Mouse (Mus musculus) liver, embryonic 13.5 days (tissue): ENCODE results near the gene Nrxn2. TPM values are rescaled to one million over a fixed set of nuclear protein-coding genes. Genes with fewer than 3 reads are reported as not detected.

Source experiments
- ATAC-seq: fragments of 200-750 bp; cut with Nextera tagmentation; 2 replicates; pipeline ENCODE4 v1.8.0; 2017; ENCODE audit warnings: low read depth, mild to moderate bottlenecking, moderate number of reproducible peaks, moderate library complexity
- DNase-seq: peaks from one replicate; pipeline ENCODE4 v3.0.0; 2022
- H3K27ac ChIP-seq: fragments of 300-500 bp; sonication (generic); 2 replicates; pipeline ENCODE4 v1.5.1; 2015; ENCODE audit warnings: moderate library complexity, mild to moderate bottlenecking, inconsistent platforms
- H3K27me3 ChIP-seq: fragments of 300-500 bp; sonication (generic); 2 replicates; pipeline ENCODE4 v1.6.1; 2015; ENCODE audit warnings: mild to moderate bottlenecking, inconsistent platforms
- H3K36me3 ChIP-seq: fragments of 300-500 bp; sonication (generic); 2 replicates; pipeline ENCODE4 v1.6.1; 2015; ENCODE audit warnings: mild to moderate bottlenecking, inconsistent platforms
- H3K4me1 ChIP-seq: fragments of 300-500 bp; sonication (generic); replicated peaks from 2 replicates; pipeline ENCODE4 v1.6.1; 2015; ENCODE audit warnings: inconsistent platforms
- H3K4me2 ChIP-seq: fragments of 300-500 bp; sonication (generic); 2 replicates; pipeline ENCODE4 v1.6.1; 2015; ENCODE audit warnings: inconsistent platforms, mild to moderate bottlenecking, moderate library complexity
- H3K4me3 ChIP-seq: fragments of 300-500 bp; sonication (generic); replicated peaks from 2 replicates; pipeline ENCODE4 v1.5.1; 2015; ENCODE audit warnings: mild to moderate bottlenecking, inconsistent platforms
- H3K9ac ChIP-seq: fragments of 300-500 bp; sonication (generic); 2 replicates; pipeline ENCODE4 v1.6.1; 2015; ENCODE audit warnings: mild to moderate bottlenecking, inconsistent platforms
- H3K9me3 ChIP-seq: fragments of 300-500 bp; sonication (generic); replicated peaks from 2 replicates; pipeline ENCODE4 v1.6.1; 2016; ENCODE audit warnings: inconsistent platforms
- WGBS: fragments of 180-500 bp; shearing (Covaris S2); methylation state at CpG from one replicate; pipeline ENCODE4 v1.1.7; 2015; ENCODE audit not compliant: insufficient replicate concordance; 5-methylcytosine and 5-hydroxymethylcytosine counted together
- polyA plus RNA-seq: library from polyadenylated mRNA; unstranded; fragments of >200 nt; fragmentation: Nextera tagmentation; extraction: Ambion mirVana; gene quantifications from 2 replicates; pipeline ENCODE4 v1.2.1, GENCODE M21; 2015

Nrxn2 gene
- polyA plus RNA-seq, 1 experiment from 2014 or later, result 0.54 TPM

DNA sequence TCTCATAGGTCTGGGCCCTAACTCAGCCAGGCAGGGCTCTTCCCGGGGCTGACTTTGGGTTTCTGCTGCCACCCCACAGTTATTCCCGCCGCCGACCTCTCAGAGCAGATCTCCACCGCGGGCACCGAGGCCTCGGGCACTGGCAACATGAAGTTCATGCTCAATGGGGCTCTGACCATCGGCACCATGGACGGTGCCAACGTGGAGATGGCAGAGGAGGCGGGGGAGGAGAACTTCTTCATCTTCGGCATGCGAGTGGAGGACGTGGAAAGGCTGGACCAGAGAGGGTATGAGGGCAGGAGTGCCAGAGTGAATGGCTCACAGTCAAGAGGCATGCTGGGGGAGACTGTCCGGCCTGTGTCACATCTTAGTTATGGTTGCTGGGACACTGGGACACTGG, 24.9 kb upstream of the Nrxn2 start:
- no peak overlapping the region for H3K27ac ChIP-seq
- H3K36me3 ChIP-seq, result no peaks in the 10 kb centered on the region
- H3K9ac ChIP-seq, result no peak overlapping the region
- H3K9me3 ChIP-seq, result no peaks in the 10 kb centered on the region
- no peak overlapping the region for H3K4me3 ChIP-seq
- H3K4me2 ChIP-seq, result no peak overlapping the region
- WGBS, result 82% methylated on average over 16 of the region's 16 CpGs
- DNase-seq (no peak), ATAC-seq (no peak)
- peaks cover 25% of the 10 kb centered on the region for H3K4me1 ChIP-seq
- H3K27me3 ChIP-seq, result peaks cover 27% of the 10 kb centered on the region

DNA sequence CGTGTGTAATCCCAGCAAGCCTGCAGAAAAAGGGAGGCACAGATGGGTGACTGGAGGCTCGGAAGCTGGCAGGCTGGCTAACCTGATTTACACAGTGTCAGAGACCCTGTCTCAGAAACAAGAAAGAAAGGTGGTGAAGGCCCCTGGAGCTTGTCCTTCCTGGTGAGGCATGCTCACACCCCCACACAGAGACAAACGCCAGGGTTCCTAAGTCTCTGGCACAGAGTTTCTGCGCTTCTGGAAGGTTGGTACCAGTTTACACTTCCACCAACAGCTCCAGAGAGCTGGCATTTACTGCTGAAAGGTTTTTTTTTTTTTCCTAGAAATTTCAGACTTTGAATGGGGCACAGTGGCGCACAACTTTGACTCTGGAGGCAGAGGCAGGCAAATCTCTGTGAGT, 22.3 kb upstream of the Nrxn2 start:
- ATAC-seq, result no peak
- no peaks in the 10 kb centered on the region for H3K36me3 ChIP-seq

DNA sequence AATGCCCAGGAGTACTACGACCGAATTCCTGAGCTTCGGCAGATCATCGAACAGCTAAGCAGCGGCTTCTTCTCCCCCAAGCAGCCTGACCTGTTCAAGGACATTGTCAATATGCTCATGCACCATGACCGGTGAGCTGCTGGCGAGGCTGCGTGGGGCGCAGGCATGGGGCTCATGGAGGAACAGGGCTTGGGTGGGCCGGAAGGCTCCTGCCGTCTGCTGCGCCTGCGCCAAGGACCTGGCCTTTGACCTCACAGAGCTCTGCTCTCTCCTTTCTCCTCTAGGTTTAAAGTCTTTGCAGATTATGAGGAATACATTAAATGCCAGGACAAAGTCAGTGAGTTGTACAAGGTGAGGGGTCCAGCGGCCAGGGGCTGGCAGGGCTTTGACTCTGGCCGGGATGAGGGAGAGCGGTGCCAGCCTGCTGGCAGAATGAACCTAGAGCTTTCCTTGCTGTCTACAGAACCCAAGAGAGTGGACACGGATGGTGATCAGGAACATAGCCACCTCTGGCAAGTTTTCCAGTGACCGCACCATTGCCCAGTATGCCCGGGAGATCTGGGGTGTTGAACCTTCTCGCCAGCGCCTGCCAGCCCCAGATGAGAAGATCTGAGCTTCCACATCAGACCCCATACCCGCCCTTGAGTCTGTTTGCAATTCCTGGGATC, 20.8 kb upstream of the Nrxn2 start:
- no peak for ATAC-seq
- peaks cover 43% of the 10 kb centered on the region for H3K4me1 ChIP-seq
- H3K9ac ChIP-seq, result no peak overlapping the region
- 75% methylated on average over 22 of the region's 22 CpGs for WGBS
- DNase-seq, result no peak
- no peaks in the 10 kb centered on the region for H3K36me3 ChIP-seq
- no peak overlapping the region for H3K4me2 ChIP-seq
- H3K27me3 ChIP-seq, result peaks cover 60% of the 10 kb centered on the region
- no peak overlapping the region for H3K4me3 ChIP-seq
- peak overlapping the region; percentile 0; the same call in 1 of the 2 replicates for H3K27ac ChIP-seq
- H3K9me3 ChIP-seq, result no peaks in the 10 kb centered on the region

More for the DNA sequence above, 22.3 kb upstream of the Nrxn2 start:
- Histone ChIP-seq H3K4me1 (peaks cover 31% of the 10 kb centered on the region), H3K4me3 (no peak overlapping the region), H3K27ac (no peak overlapping the region), H3K9me3 (no peaks in the 10 kb centered on the region), H3K9ac (no peak overlapping the region; the same call in 1 of the 2 replicates), H3K27me3 (peaks cover 45% of the 10 kb centered on the region), H3K4me2 (no peak overlapping the region)
- 74% methylated on average over 5 of the region's 5 CpGs for WGBS
- no peak for DNase-seq

DNA sequence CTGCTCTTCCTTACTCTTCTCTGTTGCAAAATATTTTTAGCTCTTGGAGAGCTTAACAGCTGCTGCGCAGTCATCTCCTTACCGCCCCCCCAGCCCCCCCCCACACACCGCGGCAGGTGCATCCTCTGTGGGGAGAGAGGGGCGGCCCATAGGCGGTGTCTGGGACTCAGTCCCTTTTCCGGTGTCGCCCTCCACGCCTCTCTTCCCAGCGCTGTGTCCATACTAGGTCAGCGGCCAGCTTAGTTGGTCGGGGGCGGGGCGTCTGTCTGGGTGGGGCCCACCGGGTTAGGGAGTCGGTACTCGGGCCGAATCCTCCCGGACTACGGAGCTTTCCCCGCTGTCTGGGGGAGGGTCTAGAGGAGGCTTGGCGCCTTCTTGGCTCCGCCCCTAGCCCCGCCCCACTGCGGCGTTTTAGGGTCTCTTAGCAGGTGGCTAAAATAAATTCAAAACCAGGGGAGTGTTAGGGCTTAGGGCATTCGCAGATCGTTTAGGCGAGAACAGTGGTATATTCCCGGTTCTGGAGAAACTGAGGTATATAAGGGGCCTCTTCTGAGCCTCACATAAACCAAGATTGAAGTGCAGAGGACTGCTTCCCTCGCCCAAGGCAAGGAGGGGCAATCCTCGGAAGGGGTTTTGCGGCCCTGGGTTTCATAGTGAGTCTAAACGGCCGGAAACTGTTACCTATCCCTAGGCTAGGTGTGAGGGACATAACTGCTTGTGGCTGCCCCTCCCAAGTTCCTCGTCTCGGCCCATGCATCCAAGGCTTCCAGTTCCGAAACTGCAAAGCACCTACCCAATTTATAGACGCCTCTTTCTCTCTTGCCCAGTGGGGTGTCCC, 19.9 kb upstream of the Nrxn2 start:
- WGBS, result 1% methylated on average over 38 of the region's 39 CpGs
- peaks cover 52% of the 10 kb centered on the region for H3K4me1 ChIP-seq
- DNase-seq, result peak; percentile 40

DNA sequence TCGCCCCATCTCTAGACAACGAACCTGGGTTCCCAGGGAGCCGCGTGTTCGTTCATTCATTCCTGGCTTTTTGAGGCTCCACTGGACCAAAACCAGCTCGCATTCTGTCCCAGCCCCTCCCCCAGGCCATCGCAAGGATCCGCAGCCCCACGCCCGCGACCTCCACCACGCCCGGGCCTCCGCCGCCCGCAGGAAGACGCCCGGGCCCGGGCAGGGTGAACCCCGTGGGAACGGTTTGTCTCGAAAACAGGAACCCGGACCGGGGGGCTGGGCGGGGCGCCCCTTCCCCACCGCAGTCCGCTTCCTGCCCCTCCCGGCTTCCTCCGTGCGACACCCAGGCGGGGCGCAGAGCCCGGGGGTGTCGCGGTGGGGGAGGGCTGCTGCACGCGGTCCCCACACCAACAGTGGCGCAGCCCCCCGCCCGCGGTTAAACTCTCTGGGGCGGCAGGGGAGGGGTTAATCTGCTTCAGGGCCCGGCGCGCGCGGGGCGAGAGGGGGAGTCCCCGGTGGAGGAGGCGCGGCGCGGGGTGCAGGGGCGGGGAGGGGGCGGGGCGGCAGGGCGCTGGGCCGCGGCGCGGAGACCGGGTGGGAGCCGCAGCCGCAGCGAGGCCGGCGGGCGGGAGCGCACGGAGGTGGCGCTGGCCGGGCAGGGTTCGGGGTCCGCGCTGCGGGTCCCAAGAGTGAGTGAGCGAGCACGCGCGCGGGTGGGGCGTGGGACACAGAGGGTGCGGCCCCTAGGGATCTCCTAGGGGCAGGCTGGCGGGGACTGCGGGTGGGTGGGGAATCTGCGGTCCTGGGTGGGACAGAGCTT, 19.0 kb upstream of the Nrxn2 start, which contains the start of gene Rasgrp2:
Gene Rasgrp2 (plus strand): TSS at position 56 of the 811 bp plus-strand sequence.
- DNase-seq, result no peak
- peak within 1 kb of the TSS; percentile 65 for H3K27ac ChIP-seq
- ATAC-seq, result no peak

More for the DNA sequence above, 19.9 kb upstream of the Nrxn2 start:
- no peaks in the 10 kb centered on the region for H3K9me3 ChIP-seq
- H3K4me3 ChIP-seq, result peak overlapping the region; percentile 64
- peak overlapping the region; percentile 65 for H3K9ac ChIP-seq
- H3K36me3 ChIP-seq, result peaks cover 4% of the 10 kb centered on the region; the same call in 1 of the 2 replicates
- ATAC-seq, result peak; percentile 38
- H3K4me2 ChIP-seq, result peak overlapping the region; percentile 91
- peak overlapping the region; percentile 60 for H3K27ac ChIP-seq
- peaks cover 60% of the 10 kb centered on the region for H3K27me3 ChIP-seq

DNA sequence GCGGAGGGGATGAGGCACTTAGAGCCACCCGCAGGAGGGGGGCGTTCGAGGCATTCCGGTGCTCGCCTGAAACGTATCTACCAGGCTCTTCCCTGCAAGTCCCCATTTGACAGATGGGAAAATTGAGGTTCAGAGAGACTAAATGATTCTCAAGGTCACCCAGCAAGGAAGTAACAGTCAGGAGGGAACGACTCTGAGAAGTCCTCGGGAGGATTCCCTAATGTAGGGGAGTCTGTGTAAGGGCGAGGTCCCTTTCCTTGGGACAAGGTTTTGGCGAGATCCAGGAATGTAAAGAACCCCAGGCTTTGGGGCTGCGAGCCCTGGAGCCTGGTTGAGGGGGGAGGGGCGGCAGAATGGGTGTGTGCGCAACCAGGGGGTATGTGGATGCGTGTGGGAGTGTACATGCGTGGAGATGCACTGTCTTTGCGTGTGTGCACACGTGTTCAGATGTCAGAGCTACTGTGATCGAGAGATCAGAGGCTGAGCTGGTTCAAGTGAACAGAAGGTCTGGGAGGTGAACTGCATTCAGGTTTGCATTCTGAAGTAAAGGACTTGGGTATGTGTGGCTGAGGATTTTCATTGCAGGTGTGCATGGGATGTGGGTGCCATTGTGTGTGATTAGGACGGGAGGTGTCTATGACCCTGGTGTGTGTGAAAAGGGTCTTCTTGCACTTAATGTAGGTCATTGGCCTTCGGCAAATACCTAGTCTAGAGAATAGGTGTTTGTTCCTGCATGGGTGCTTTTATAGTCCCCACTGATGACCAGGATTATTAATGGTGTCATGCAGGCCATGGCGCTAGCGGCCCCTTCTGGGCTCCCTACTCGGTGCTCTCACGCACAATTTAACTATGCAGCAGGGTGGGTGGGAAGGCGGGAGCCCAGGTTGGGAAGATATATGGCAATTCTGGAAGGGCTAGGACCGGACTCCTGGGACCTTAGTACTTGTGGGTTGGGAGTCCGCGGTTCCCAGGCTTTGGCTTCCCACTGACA, 18.1 kb upstream of the Nrxn2 start:
- DNase-seq (no peak), ATAC-seq (no peak)
- Histone ChIP-seq H3K27ac (peak overlapping the region; percentile 65), H3K4me1 (peaks cover 55% of the 10 kb centered on the region), H3K27me3 (peaks cover 60% of the 10 kb centered on the region), H3K4me3 (peak overlapping the region; percentile 64), H3K36me3 (peaks cover 7% of the 10 kb centered on the region), H3K4me2 (peak overlapping the region; percentile 91), H3K9ac (peak overlapping the region; percentile 65), H3K9me3 (no peaks in the 10 kb centered on the region)
- WGBS, result 2% methylated on average over 28 of the region's 29 CpGs

More for the DNA sequence above, 19.0 kb upstream of the Nrxn2 start, which contains the start of gene Rasgrp2:
- H3K27me3 ChIP-seq, result peaks cover 60% of the 10 kb centered on the region
- H3K4me3 ChIP-seq, result peak within 1 kb of the TSS; percentile 64
- H3K4me1 ChIP-seq, result peaks cover 52% of the 10 kb centered on the region
- H3K4me2 ChIP-seq, result peak within 1 kb of the TSS; percentile 91
- peak within 1 kb of the TSS; percentile 65 for H3K9ac ChIP-seq
- 1% methylated on average over 86 of the region's 87 CpGs for WGBS
- peaks cover 7% of the 10 kb centered on the region for H3K36me3 ChIP-seq
- no peaks in the 10 kb centered on the region for H3K9me3 ChIP-seq

DNA sequence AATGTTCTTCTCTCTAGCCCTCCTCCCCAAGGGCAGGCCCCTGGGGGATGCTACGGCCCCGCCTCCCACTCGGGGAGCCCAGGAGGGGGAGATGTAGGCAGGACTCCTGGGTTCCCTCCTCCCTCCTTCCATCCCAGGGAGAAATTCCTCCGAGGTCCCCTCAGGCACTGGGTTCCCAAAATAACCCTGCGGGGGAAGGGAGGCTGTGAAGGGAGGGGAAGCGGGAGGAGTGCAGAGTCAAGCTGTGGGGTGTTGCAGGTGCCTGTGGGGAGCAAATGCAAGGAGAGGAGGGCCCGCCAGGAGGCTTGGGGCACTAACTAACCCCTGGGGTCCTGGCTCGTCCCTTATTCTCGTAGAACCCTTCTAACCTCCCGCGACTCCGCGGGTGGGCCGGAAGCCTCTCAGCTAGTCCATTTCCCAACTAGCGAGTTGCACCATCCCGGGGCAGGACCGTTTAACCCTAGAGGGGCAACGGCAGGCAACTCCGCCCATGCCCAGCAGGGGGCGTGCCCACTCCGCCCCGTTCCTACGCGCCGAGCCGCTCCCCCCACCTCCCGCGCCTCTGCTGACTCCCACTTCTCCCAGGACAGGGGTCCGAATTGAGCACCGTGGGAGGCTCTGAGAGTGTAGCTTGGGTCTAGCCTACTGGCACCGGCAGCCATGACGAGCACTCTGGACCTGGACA, 17.3 kb upstream of the Nrxn2 start:
- H3K4me2 ChIP-seq, result peak overlapping the region; percentile 91
- peak overlapping the region; percentile 59 for H3K9ac ChIP-seq
- H3K4me3 ChIP-seq, result peak overlapping the region; percentile 64
- peak overlapping the region; percentile 65 for H3K27ac ChIP-seq
- H3K9me3 ChIP-seq, result no peaks in the 10 kb centered on the region
- ATAC-seq (peak; percentile 52), DNase-seq (peak; percentile 68)
- H3K27me3 ChIP-seq, result peaks cover 60% of the 10 kb centered on the region
- under 1% methylated on average over 32 of the region's 32 CpGs for WGBS
- H3K36me3 ChIP-seq, result peaks cover 7% of the 10 kb centered on the region
- H3K4me1 ChIP-seq, result peaks cover 55% of the 10 kb centered on the region

DNA sequence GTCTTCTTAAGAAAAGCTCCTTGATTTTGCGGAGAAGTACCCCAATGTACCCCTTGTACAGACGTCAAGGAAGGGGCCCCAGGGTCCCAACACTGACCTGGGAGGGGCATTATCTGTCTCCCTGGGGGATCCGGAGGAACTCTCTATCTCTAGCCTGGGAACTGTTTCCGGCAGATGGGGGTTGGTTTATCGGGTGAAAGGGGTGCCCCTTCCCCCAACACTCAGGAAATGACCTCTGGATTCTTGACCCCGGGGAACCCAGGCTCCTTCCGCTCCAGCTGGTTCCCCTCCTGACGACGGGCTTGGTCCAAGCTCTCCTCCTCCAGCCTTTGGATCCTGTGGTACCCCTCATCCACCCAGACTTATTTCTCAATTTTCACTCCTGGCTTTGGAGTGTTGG, 16.6 kb upstream of the Nrxn2 start:
- DNase-seq, result no peak
- Histone ChIP-seq H3K4me1 (peaks cover 55% of the 10 kb centered on the region), H3K4me3 (peak overlapping the region; percentile 64), H3K9ac (peak overlapping the region; percentile 59), H3K27me3 (peaks cover 57% of the 10 kb centered on the region), H3K27ac (peak overlapping the region; percentile 61; the same call in 1 of the 2 replicates), H3K9me3 (no peaks in the 10 kb centered on the region), H3K36me3 (peaks cover 10% of the 10 kb centered on the region), H3K4me2 (peak overlapping the region; percentile 91)
- 2% methylated on average over 9 of the region's 9 CpGs for WGBS
- ATAC-seq, result peak; percentile 29

DNA sequence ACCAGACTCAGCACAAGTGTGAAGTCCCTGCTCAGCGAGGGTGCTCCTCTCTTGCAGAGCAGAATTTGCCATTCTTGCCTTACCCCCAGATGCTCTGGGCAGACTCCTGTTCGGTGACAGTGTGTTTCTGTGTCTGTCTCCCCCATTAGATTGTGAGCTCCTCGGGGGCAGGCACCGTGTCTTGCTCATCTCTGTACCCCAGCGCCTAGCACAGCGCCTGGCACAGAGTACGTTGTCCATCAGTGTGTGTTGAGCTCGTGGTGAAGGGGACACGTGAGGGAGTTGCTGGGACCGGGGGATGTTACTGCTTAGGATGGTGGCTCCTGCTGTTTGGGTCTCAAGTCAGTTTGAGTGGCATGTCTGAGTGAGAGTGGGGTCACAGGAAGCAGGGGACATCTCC, 14.7 kb upstream of the Nrxn2 start:
- Histone ChIP-seq H3K36me3 (peaks cover 16% of the 10 kb centered on the region), H3K4me1 (peaks cover 53% of the 10 kb centered on the region), H3K4me3 (no peak overlapping the region), H3K27me3 (peaks cover 39% of the 10 kb centered on the region), H3K27ac (no peak overlapping the region), H3K9me3 (no peaks in the 10 kb centered on the region), H3K9ac (no peak overlapping the region), H3K4me2 (0 out of 2 replicates have a peak overlapping the region, but pooled peaks have one; percentile 91)
- ATAC-seq, result no peak
- no peak for DNase-seq
- WGBS, result 76% methylated on average over 10 of the region's 10 CpGs
